Mouse (Mus musculus): ENCODE results near the gene Rxfp4. TPM values are rescaled to one million over a fixed set of nuclear protein-coding genes. Genes with fewer than 3 reads are reported as not detected.
A peak's percentile ranks its signal among the peaks of the same experiment; 100 is the strongest.
"Not testable (repeated sequence)": the region's sequence is repeated elsewhere in the genome, so short reads cannot be mapped to it uniquely, and the experiment has no call there.

Rxfp4 gene
- polyA plus RNA-seq, 1 experiment from 2014 or later, result not detected

DNA sequence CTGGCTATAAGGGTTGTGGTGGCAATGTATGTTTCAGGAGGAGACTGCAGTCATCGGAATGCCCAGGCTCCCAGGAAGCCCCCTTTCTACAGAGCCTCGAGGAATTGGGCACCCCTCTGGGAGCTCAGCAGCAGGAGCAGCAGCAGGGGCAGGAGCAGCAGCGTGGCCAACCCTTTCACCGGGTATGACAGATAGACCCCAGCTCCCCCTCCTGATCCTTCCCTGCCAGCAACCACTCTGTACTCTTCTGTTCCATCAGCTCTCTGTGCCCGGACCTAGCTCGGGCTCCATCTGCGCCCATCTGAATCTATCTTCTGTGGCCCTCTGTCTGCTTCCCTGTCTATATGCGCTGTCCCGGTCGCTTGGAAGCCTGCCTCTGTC, 45.2 kb downstream of the Rxfp4 start:
- Histone ChIP-seq H3K9ac (ENCODE audit: low read depth, low read length) (no peak overlapping the region), H3K9me3 (replicated peaks; ENCODE audit: control insufficient read depth, low read length) (no peaks in the 10 kb centered on the region), H3K4me1 (ENCODE audit: control insufficient read depth, low read depth, low read length) (peaks cover 7% of the 10 kb centered on the region), H3K36me3 (ENCODE audit: control insufficient read depth, insufficient read depth) (no peaks in the 10 kb centered on the region), H3K4me3 (ENCODE audit: low read depth, low read length) (peak overlapping the region; percentile 10; the same call in 1 of the 2 replicates), H3K27ac (ENCODE audit: low read length) (no peak overlapping the region), H3K27me3 (ENCODE audit: control insufficient read depth, insufficient read depth, low read depth, low read length) (no peaks in the 10 kb centered on the region), H3K4me2 (ENCODE audit: low read depth, low read length) (peak overlapping the region; percentile 26)
- no peak for ATAC-seq (ENCODE audit: low read depth)
- 23% methylated on average over 10 of the region's 10 CpGs for WGBS (ENCODE audit: insufficient replicate concordance)

DNA sequence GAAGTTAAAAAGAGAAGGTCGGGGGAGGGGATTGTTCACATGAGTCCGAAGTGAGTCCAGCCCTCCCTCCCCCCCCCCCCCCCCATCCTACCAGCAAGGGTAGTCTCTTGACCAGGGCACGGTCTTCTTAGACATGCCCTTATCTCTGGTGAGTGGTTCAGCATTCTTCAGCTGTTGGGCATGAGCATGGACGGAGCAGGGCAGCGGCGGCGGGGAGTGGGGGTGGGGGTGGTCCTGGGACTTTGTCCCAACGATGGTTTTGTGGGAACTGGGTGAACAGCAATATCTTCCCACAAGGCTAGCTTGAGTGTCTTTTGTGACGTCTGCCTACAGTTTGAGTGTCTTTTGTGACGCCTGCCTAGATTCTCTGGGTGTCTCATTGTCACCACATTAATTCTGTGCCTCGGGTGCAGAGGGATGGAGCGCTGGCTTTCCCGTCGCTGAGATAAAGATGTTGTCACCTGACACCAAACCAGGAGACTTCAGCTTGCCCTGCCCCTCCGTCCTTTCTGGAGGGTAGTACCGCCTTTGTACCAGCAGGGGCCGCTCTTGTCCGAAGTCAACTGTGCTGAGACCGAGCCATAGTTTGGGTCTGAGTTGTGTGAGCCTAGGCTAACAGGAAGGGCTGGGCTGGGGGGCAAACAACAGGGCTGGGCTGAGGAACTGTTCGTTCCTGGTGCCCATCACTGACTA, 45.7 kb downstream of the Rxfp4 start:
- Histone ChIP-seq H3K9ac (ENCODE audit: low read depth, low read length) (no peak overlapping the region), H3K27me3 (ENCODE audit: control insufficient read depth, insufficient read depth, low read depth, low read length) (no peaks in the 10 kb centered on the region), H3K9me3 (replicated peaks; ENCODE audit: control insufficient read depth, low read length) (no peaks in the 10 kb centered on the region), H3K4me3 (ENCODE audit: low read depth, low read length) (peak overlapping the region; percentile 10; the same call in 1 of the 2 replicates), H3K4me2 (ENCODE audit: low read depth, low read length) (peak overlapping the region; percentile 34), H3K27ac (ENCODE audit: low read length) (no peak overlapping the region), H3K4me1 (ENCODE audit: control insufficient read depth, low read depth, low read length) (peaks cover 7% of the 10 kb centered on the region), H3K36me3 (ENCODE audit: control insufficient read depth, insufficient read depth) (no peaks in the 10 kb centered on the region)
- peak; percentile 67 for ATAC-seq (ENCODE audit: low read depth)
- WGBS (ENCODE audit: insufficient replicate concordance), result under 1% methylated on average over 20 of the region's 20 CpGs

DNA sequence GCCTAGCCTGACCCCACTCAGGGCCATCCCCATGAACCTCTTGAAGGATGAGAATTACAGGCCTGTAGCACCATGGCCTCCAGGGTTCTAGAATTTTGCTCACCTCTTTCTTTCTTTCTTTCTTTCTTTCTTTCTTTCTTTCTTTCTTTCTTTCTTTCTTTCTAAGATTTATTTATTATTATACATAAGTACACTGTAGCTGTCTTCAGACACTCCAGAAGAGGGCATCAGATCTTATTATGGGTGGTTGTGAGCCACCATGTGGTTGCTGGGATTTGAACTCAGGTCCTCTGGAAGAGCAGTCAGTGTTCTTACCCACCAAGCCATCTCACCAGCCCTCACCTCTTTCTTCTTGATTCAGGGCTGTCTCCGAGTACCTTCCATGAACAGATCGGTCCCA, 47.3 kb downstream of the Rxfp4 start, which contains the start of gene Arhgef2:
TSS of gene Arhgef2 (plus strand) at position 301 of the 400 bp plus-strand sequence.
- not testable (repeated sequence) for H3K9me3 ChIP-seq (replicated peaks; ENCODE audit: control insufficient read depth, low read length); H3K27ac ChIP-seq (ENCODE audit: low read length); ATAC-seq (ENCODE audit: low read depth); H3K4me1 ChIP-seq (ENCODE audit: control insufficient read depth, low read depth, low read length); H3K36me3 ChIP-seq (ENCODE audit: control insufficient read depth, insufficient read depth); H3K9ac ChIP-seq (ENCODE audit: low read depth, low read length); H3K4me2 ChIP-seq (ENCODE audit: low read depth, low read length); H3K27me3 ChIP-seq (ENCODE audit: control insufficient read depth, insufficient read depth, low read depth, low read length); H3K4me3 ChIP-seq (ENCODE audit: low read depth, low read length)
- WGBS (ENCODE audit: insufficient replicate concordance), result 75% methylated on average over 2 of the region's 2 CpGs

DNA sequence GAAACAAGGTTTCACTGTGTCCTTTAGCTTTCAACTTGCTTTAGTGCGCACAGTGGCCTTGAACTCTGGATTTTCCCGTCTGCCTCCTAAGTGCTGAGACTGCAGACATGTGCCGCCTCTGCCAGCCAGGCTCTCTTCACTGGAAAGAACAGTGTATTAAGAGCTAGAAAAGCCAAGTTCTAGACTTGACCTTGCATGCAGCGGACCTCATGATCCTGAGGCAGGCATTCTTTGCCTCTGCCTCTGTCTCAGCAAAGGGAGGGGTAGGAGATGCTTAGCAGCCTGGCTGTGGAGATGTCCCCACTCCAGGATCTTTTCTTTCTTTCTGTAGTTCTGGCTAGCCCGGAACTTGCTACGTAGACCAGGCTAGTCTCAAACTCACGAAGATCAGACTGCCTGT, 48.1 kb downstream of the Rxfp4 start:
- Histone ChIP-seq H3K27me3 (ENCODE audit: control insufficient read depth, insufficient read depth, low read depth, low read length) (no peaks in the 10 kb centered on the region), H3K4me2 (ENCODE audit: low read depth, low read length) (no peak overlapping the region), H3K36me3 (ENCODE audit: control insufficient read depth, insufficient read depth) (no peaks in the 10 kb centered on the region), H3K4me1 (ENCODE audit: control insufficient read depth, low read depth, low read length) (peaks cover 7% of the 10 kb centered on the region), H3K4me3 (ENCODE audit: low read depth, low read length) (no peak overlapping the region), H3K9me3 (replicated peaks; ENCODE audit: control insufficient read depth, low read length) (no peaks in the 10 kb centered on the region), H3K9ac (ENCODE audit: low read depth, low read length) (no peak overlapping the region), H3K27ac (ENCODE audit: low read length) (no peak overlapping the region)
- 70% methylated on average over 7 of the region's 7 CpGs for WGBS (ENCODE audit: insufficient replicate concordance)
- ATAC-seq (ENCODE audit: low read depth), result no peak

DNA sequence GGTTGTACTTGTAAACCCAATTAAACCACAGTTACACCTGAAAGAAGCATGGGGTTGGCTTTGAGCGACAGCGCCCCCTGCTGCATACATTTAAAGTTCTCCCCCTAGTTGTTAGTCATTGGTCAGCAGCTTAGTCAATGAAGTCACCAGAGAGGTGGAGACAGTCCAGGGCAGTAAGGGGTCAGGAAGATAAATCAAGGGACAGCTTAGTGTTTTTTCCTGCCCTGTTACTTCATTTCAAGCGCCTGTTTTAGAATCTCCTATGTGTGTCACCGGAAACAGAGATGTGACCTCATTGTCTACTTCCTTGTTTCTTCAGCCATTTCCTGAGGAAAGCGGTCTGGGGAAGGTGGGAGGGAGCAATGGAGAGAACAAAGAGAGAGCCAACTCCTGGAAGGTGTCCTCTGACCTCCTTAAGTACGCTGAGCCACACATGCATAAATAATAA, 49.2 kb downstream of the Rxfp4 start:
- ATAC-seq (ENCODE audit: low read depth), result peak; percentile 67
- Histone ChIP-seq H3K9me3 (replicated peaks; ENCODE audit: control insufficient read depth, low read length) (no peaks in the 10 kb centered on the region), H3K27me3 (ENCODE audit: control insufficient read depth, insufficient read depth, low read depth, low read length) (no peaks in the 10 kb centered on the region), H3K4me3 (ENCODE audit: low read depth, low read length) (no peak overlapping the region), H3K36me3 (ENCODE audit: control insufficient read depth, insufficient read depth) (no peaks in the 10 kb centered on the region), H3K27ac (ENCODE audit: low read length) (0 out of 2 replicates have a peak overlapping the region, but pooled peaks have one; percentile 4), H3K4me2 (ENCODE audit: low read depth, low read length) (no peak overlapping the region), H3K4me1 (ENCODE audit: control insufficient read depth, low read depth, low read length) (peaks cover 7% of the 10 kb centered on the region), H3K9ac (ENCODE audit: low read depth, low read length) (no peak overlapping the region)
- WGBS (ENCODE audit: insufficient replicate concordance), result 11% methylated on average over 6 of the region's 6 CpGs

DNA sequence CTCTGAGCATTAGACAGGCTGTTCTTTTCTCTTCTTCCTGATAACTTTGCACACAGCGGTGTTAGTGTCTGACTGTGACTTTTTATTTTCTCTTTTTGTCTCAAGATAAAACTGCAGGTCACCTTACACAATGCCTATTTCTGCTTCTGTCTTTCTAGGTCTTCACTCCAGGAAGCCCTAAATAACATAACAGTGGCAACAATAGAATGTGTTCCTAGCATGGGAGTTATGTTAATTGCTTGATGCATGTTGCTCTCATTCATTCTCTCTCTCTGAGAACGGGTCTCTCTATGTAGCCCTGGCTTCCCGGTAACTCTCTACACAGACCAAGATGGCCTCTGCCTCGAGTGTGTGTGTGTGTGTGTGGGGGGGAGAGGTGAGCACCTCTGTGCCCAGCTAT, 50.5 kb downstream of the Rxfp4 start:
- H3K4me2 ChIP-seq (ENCODE audit: low read depth, low read length), result no peak overlapping the region
- H3K9ac ChIP-seq (ENCODE audit: low read depth, low read length), result no peak overlapping the region
- H3K4me1 ChIP-seq (ENCODE audit: control insufficient read depth, low read depth, low read length), result peaks cover 5% of the 10 kb centered on the region
- no peaks in the 10 kb centered on the region for H3K9me3 ChIP-seq (replicated peaks; ENCODE audit: control insufficient read depth, low read length)
- no peaks in the 10 kb centered on the region for H3K27me3 ChIP-seq (ENCODE audit: control insufficient read depth, insufficient read depth, low read depth, low read length)
- WGBS (ENCODE audit: insufficient replicate concordance), result 65% methylated on average over 4 of the region's 4 CpGs
- no peak overlapping the region for H3K4me3 ChIP-seq (ENCODE audit: low read depth, low read length)
- no peak for ATAC-seq (ENCODE audit: low read depth)
- H3K27ac ChIP-seq (ENCODE audit: low read length), result no peak overlapping the region
- no peaks in the 10 kb centered on the region for H3K36me3 ChIP-seq (ENCODE audit: control insufficient read depth, insufficient read depth)

Other genes with a start within 250 kb of the Rxfp4 start
- 69.7 and 76.8 TPM in 2 replicates for gene Pmf1, start 242.8 kb downstream of the Rxfp4 start, polyA plus RNA-seq (2015; fragmentation: Nextera tagmentation; extraction: Ambion mirVana)
- 10.0 and 11.8 TPM in 2 replicates for gene Slc25a44, start 228.0 kb downstream of the Rxfp4 start, polyA plus RNA-seq (2015; fragmentation: Nextera tagmentation; extraction: Ambion mirVana)
- gene Sema4a, start 192.0 kb downstream of the Rxfp4 start, polyA plus RNA-seq (2015; fragmentation: Nextera tagmentation; extraction: Ambion mirVana), result 27.0 and 29.1 TPM in 2 replicates
- 123 and 131 TPM in 2 replicates for gene Lmna, start 143.2 kb downstream of the Rxfp4 start, polyA plus RNA-seq (2015; fragmentation: Nextera tagmentation; extraction: Ambion mirVana)
- gene Mex3a, start 120.7 kb downstream of the Rxfp4 start, polyA plus RNA-seq (2015; fragmentation: Nextera tagmentation; extraction: Ambion mirVana), result 0.44 and 0.53 TPM in 2 replicates
- 0.32 and 1.1 TPM in 2 replicates for gene Rab25, start 104.8 kb downstream of the Rxfp4 start, polyA plus RNA-seq (2015; fragmentation: Nextera tagmentation; extraction: Ambion mirVana)
- 98.6 and 107 TPM in 2 replicates for gene Lamtor2, start 100.1 kb downstream of the Rxfp4 start, polyA plus RNA-seq (2015; fragmentation: Nextera tagmentation; extraction: Ambion mirVana)
- 14.8 and 16.4 TPM in 2 replicates for gene Ubqln4, start 99.4 kb downstream of the Rxfp4 start, polyA plus RNA-seq (2015; fragmentation: Nextera tagmentation; extraction: Ambion mirVana)
- gene Ssr2, start 77.3 kb downstream of the Rxfp4 start, polyA plus RNA-seq (2015; fragmentation: Nextera tagmentation; extraction: Ambion mirVana), result 171 and 190 TPM in 2 replicates
- gene Arhgef2, start 47.2 kb downstream of the Rxfp4 start, polyA plus RNA-seq (2015; fragmentation: Nextera tagmentation; extraction: Ambion mirVana), result 16.4 and 20.0 TPM in 2 replicates
- 22.0 and 24.5 TPM in 2 replicates for gene Khdc4, start 32.7 kb upstream of the Rxfp4 start, polyA plus RNA-seq (2015; fragmentation: Nextera tagmentation; extraction: Ambion mirVana)
- 32.9 and 33.8 TPM in 2 replicates for gene Rit1, start 63.7 kb upstream of the Rxfp4 start, polyA plus RNA-seq (2015; fragmentation: Nextera tagmentation; extraction: Ambion mirVana)
- 0.42 and 0.54 TPM in 2 replicates for gene Syt11, start 122.0 kb upstream of the Rxfp4 start, polyA plus RNA-seq (2015; fragmentation: Nextera tagmentation; extraction: Ambion mirVana)
- gene Gon4l, start 182.1 kb upstream of the Rxfp4 start, polyA plus RNA-seq (2015; fragmentation: Nextera tagmentation; extraction: Ambion mirVana), result 2.8 and 3.3 TPM in 2 replicates